In the genomic region with DNA sequence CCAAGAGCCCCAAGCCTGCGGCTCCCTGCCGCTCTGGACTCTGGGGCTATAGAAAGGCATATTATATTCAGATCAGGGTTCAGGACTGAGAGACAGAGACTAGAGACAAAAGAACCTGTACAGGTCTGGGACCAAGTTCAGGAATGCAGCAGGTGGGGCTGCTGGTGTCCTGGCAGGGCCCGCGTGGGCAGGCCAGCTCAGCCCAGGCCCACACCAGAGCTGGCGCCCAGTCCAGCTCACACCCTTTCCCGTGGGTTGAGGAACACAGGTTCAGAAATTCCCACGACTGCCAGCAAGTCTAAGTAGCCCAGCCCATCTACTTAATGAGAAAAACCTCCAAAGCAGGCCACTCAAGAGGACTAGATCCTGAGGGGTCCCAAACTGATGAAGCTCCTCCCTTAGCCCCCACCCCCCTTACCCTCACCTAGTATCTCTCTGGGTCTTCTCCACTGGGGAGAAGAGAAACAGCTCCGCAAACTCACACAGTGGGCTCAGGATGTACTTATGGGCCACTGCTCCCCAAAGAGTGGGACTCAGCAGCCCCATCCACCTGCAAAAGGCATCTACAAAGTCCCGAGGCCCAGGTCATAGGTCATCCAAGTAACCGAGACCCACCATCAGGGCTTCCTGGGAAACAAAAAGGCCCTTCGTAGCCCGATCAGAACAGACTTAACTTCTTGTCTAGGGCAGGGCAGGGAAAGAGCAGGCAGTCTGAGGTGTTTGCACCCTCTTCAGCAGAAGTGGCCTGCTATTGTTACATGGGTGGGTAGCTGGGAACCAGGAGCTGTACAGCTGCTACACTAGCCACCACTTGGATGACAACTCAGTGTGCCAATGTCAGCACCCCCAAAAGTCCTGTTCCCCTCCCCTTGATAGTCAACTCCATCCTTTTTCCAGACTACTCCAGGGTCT, we compare ENCODE assay signal across 11 mouse cellular contexts. TPM values are rescaled to one million over a fixed set of nuclear protein-coding genes. Genes with fewer than 3 reads are reported as not detected.
DNase-seq lines count a peak whose midpoint lies in the region; ATAC-seq and TF ChIP-seq lines count a peak whose summit lies in the region.
"Had no signal": no experiment of that assay in that cellular context is flagged by ENCODE, and none has a peak within 500 bp of the region (broad histone marks: within the 10 kb centered on the region; RNA-seq: fewer than 3 reads in every experiment).

No protein-coding gene starts in this region.

- DNase-seq in forebrain, embryonic 14.5 days (ENCODE audit: low spot score) = no peak
- DNase-seq in adipocyte (ENCODE audit: low spot score) = no peak
- no peak for DNase-seq in thymus, adult 2 months
- DNase-seq: gastrocnemius, postnatal 25 days; kidney, postnatal 25 days had no signal

- no peak overlapping the region for H3K4me3 ChIP-seq in intestine, embryonic 15.5 days (replicated peaks)
- H3K4me3 ChIP-seq in intestine, embryonic 16.5 days (ENCODE audit: low read length) = no peak overlapping the region
- peak overlapping the region; percentile 68; the same call in 1 of the 2 replicates for H3K4me3 ChIP-seq in cortical plate, adult 2 months (ENCODE audit: insufficient read depth, low read length)
- no peak overlapping the region for H3K4me3 ChIP-seq in forebrain, embryonic 14.5 days (ENCODE audit: low read depth, low read length)
- H3K4me3 ChIP-seq in midbrain, embryonic 16.5 days (ENCODE audit: low read depth, low read length) = no peak overlapping the region
- H3K4me3 ChIP-seq in thymus, adult 2 months (ENCODE audit: control insufficient read depth, insufficient read depth, low read length) = no peak overlapping the region

- H3K9me3 ChIP-seq in intestine, embryonic 15.5 days = no peaks in the 10 kb centered on the region
- H3K9me3 ChIP-seq in intestine, embryonic 16.5 days (ENCODE audit: control insufficient read depth, low read length) = no peaks in the 10 kb centered on the region
- H3K9me3 ChIP-seq in forebrain, embryonic 14.5 days (replicated peaks; ENCODE audit: control insufficient read depth, low read length) = no peaks in the 10 kb centered on the region
- no peaks in the 10 kb centered on the region for H3K9me3 ChIP-seq in midbrain, embryonic 16.5 days (replicated peaks; ENCODE audit: control insufficient read depth, low read length, poor library complexity, severe bottlenecking)

- 75% methylated on average over 12 of the region's 12 CpGs for WGBS in intestine, embryonic 15.5 days
- 72% methylated on average over 12 of the region's 12 CpGs for WGBS in intestine, embryonic 16.5 days
- 63% methylated on average over 12 of the region's 12 CpGs for WGBS in forebrain, embryonic 14.5 days
- WGBS in midbrain, embryonic 16.5 days = 54% methylated on average over 12 of the region's 12 CpGs
- WGBS in thymus, adult 2 months = 91% methylated on average over 12 of the region's 12 CpGs

- ATAC-seq in intestine, embryonic 15.5 days = no peak
- ATAC-seq in intestine, embryonic 16.5 days = no peak
- no peak for ATAC-seq in forebrain, embryonic 14.5 days
- no peak for ATAC-seq in midbrain, embryonic 16.5 days
- ATAC-seq in frontal cortex, adult (ENCODE audit: low TSS enrichment) = no peak

- no peak overlapping the region for H3K9ac ChIP-seq in intestine, embryonic 15.5 days
- H3K9ac ChIP-seq in intestine, embryonic 16.5 days (ENCODE audit: low read depth, low read length) = no peak overlapping the region
- 0 out of 2 replicates have a peak overlapping the region, but pooled peaks have one; percentile 87 for H3K9ac ChIP-seq in forebrain, embryonic 14.5 days (ENCODE audit: low read length)
- H3K9ac ChIP-seq in midbrain, embryonic 16.5 days (ENCODE audit: low read depth, low read length) = peak overlapping the region; percentile 36
- H3K9ac ChIP-seq: liver, embryonic 14.5 days had no signal

- no peak for TF ChIP-seq POLR2A in cortical plate, adult 2 months (IDR thresholded peaks at IDR 0.05; ENCODE audit: extremely low read depth, insufficient read depth, low read length)
- no peak for TF ChIP-seq POLR2A in thymus, adult 2 months (IDR thresholded peaks at IDR 0.05; ENCODE audit: control insufficient read depth, extremely low read depth, insufficient read depth, low read length, poor library complexity)

- peak overlapping the region; percentile 90; the same call in 1 of the 2 replicates for H3K4me2 ChIP-seq in intestine, embryonic 15.5 days (replicated peaks)
- no peak overlapping the region for H3K4me2 ChIP-seq in intestine, embryonic 16.5 days (ENCODE audit: low read depth, low read length)
- H3K4me2 ChIP-seq in forebrain, embryonic 14.5 days (ENCODE audit: low read length) = peak overlapping the region; percentile 82
- peak overlapping the region; percentile 25; the same call in 1 of the 2 replicates for H3K4me2 ChIP-seq in midbrain, embryonic 16.5 days (ENCODE audit: low read length)

- H3K36me3 ChIP-seq in intestine, embryonic 15.5 days = no peaks in the 10 kb centered on the region
- no peaks in the 10 kb centered on the region for H3K36me3 ChIP-seq in intestine, embryonic 16.5 days (ENCODE audit: control insufficient read depth, insufficient read depth, low read length)
- H3K36me3 ChIP-seq in forebrain, embryonic 14.5 days (ENCODE audit: control insufficient read depth, insufficient read depth, low read length) = peaks cover 29% of the 10 kb centered on the region
- H3K36me3 ChIP-seq in midbrain, embryonic 16.5 days (ENCODE audit: control insufficient read depth, insufficient read depth, low read length) = peaks cover 6% of the 10 kb centered on the region; the same call in 1 of the 2 replicates
- H3K36me3 ChIP-seq in thymus, adult 2 months (ENCODE audit: control insufficient read depth, insufficient read depth, low read length) = no peaks in the 10 kb centered on the region

- H3K4me1 ChIP-seq in intestine, embryonic 15.5 days (replicated peaks) = peaks cover 77% of the 10 kb centered on the region
- H3K4me1 ChIP-seq in intestine, embryonic 16.5 days (ENCODE audit: control insufficient read depth, insufficient read depth, low read length) = peaks cover 53% of the 10 kb centered on the region
- H3K4me1 ChIP-seq in cortical plate, adult 2 months (ENCODE audit: control insufficient read depth, insufficient read depth, low read length) = peaks cover 19% of the 10 kb centered on the region
- peaks cover 40% of the 10 kb centered on the region for H3K4me1 ChIP-seq in forebrain, embryonic 14.5 days (ENCODE audit: control insufficient read depth, insufficient read depth, low read length)
- H3K4me1 ChIP-seq in midbrain, embryonic 16.5 days (ENCODE audit: control insufficient read depth, insufficient read depth, low read length) = peaks cover 46% of the 10 kb centered on the region
- H3K4me1 ChIP-seq in thymus, adult 2 months (replicated peaks; ENCODE audit: control insufficient read depth, insufficient read depth, low read length) = peaks cover 33% of the 10 kb centered on the region

- TF ChIP-seq CTCF in cortical plate, adult 2 months (IDR thresholded peaks at IDR 0.05; ENCODE audit: extremely low read depth, insufficient read depth, low read length) = no peak
- no peak for TF ChIP-seq CTCF in thymus, adult 2 months (IDR thresholded peaks at IDR 0.05; ENCODE audit: borderline replicate concordance, control insufficient read depth, extremely low read depth, insufficient read depth, low read length, poor library complexity)

- H3K27me3 ChIP-seq in intestine, embryonic 15.5 days (replicated peaks) = no peaks in the 10 kb centered on the region
- no peaks in the 10 kb centered on the region for H3K27me3 ChIP-seq in intestine, embryonic 16.5 days (replicated peaks; ENCODE audit: control insufficient read depth, insufficient read depth, low read length)
- H3K27me3 ChIP-seq in forebrain, embryonic 14.5 days (replicated peaks; ENCODE audit: control insufficient read depth, insufficient read depth, low read length) = no peaks in the 10 kb centered on the region
- no peaks in the 10 kb centered on the region for H3K27me3 ChIP-seq in midbrain, embryonic 16.5 days (ENCODE audit: control insufficient read depth, insufficient read depth, low read depth, low read length)
- no peaks in the 10 kb centered on the region; the same call in 1 of the 2 replicates for H3K27me3 ChIP-seq in thymus, adult 2 months (ENCODE audit: control insufficient read depth, insufficient read depth, low read length)

- H3K27ac ChIP-seq in intestine, embryonic 15.5 days = no peak overlapping the region
- no peak overlapping the region for H3K27ac ChIP-seq in intestine, embryonic 16.5 days (ENCODE audit: low read length)
- no peak overlapping the region for H3K27ac ChIP-seq in cortical plate, adult 2 months (ENCODE audit: insufficient read depth, low read length)
- H3K27ac ChIP-seq in forebrain, embryonic 14.5 days (ENCODE audit: low read depth, low read length) = no peak overlapping the region; the same call in 1 of the 2 replicates
- no peak overlapping the region for H3K27ac ChIP-seq in midbrain, embryonic 16.5 days (ENCODE audit: low read length)
- H3K27ac ChIP-seq in thymus, adult 2 months (ENCODE audit: control insufficient read depth, insufficient read depth, low read length) = no peak overlapping the region
- H3K27ac ChIP-seq: liver, embryonic 14.5 days had no signal

RNA-seq across cellular contexts. Expression of gene Hdac5, which starts 3.6 kb away (rescaled TPM):
- polyA plus RNA-seq in intestine, embryonic 15.5 days (2015; fragmentation: Nextera tagmentation; extraction: Ambion mirVana) = 54.3 and 62.8 TPM in 2 replicates
- polyA plus RNA-seq in intestine, embryonic 16.5 days (2015; fragmentation: Nextera tagmentation; extraction: Ambion mirVana) = 54.8 and 55.5 TPM in 2 replicates
- polyA plus RNA-seq in cortical plate, adult 2 months (2012; rRNA removed) = 191 and 237 TPM in 2 replicates
- polyA plus RNA-seq in forebrain, embryonic 14.5 days (2014; fragmentation: Nextera tagmentation; extraction: Ambion mirVana) = 38.9 and 60.6 TPM in 2 replicates
- 74.4 and 76.3 TPM in 2 replicates for polyA plus RNA-seq in midbrain, embryonic 16.5 days (2015; fragmentation: Nextera tagmentation; extraction: Ambion mirVana)
- polyA plus RNA-seq in thymus, adult 2 months (2012; rRNA removed) = 76.8 and 81.7 TPM in 2 replicates

RNA-seq across cellular contexts. Expression of gene BC030867, which starts 22.4 kb away (rescaled TPM):
- 13.1 and 13.5 TPM in 2 replicates for polyA plus RNA-seq in intestine, embryonic 15.5 days (2015; fragmentation: Nextera tagmentation; extraction: Ambion mirVana)
- 12.4 and 15.9 TPM in 2 replicates for polyA plus RNA-seq in intestine, embryonic 16.5 days (2015; fragmentation: Nextera tagmentation; extraction: Ambion mirVana)
- polyA plus RNA-seq in cortical plate, adult 2 months (2012; rRNA removed) = 1.3 and 1.4 TPM in 2 replicates
- polyA plus RNA-seq in forebrain, embryonic 14.5 days (2014; fragmentation: Nextera tagmentation; extraction: Ambion mirVana) = 6.1 and 6.3 TPM in 2 replicates
- 1.6 and 1.8 TPM in 2 replicates for polyA plus RNA-seq in midbrain, embryonic 16.5 days (2015; fragmentation: Nextera tagmentation; extraction: Ambion mirVana)
- polyA plus RNA-seq in thymus, adult 2 months (2012; rRNA removed) = 13.0 and 17.7 TPM in 2 replicates

RNA-seq across cellular contexts. Expression of gene G6pc3, which starts 36.9 kb away (rescaled TPM):
- 31.1 and 33.9 TPM in 2 replicates for polyA plus RNA-seq in intestine, embryonic 15.5 days (2015; fragmentation: Nextera tagmentation; extraction: Ambion mirVana)
- 26.7 and 32.1 TPM in 2 replicates for polyA plus RNA-seq in intestine, embryonic 16.5 days (2015; fragmentation: Nextera tagmentation; extraction: Ambion mirVana)
- polyA plus RNA-seq in cortical plate, adult 2 months (2012; rRNA removed) = 97.1 TPM in 2 replicates
- polyA plus RNA-seq in forebrain, embryonic 14.5 days (2014; fragmentation: Nextera tagmentation; extraction: Ambion mirVana) = 24.6 and 24.8 TPM in 2 replicates
- polyA plus RNA-seq in midbrain, embryonic 16.5 days (2015; fragmentation: Nextera tagmentation; extraction: Ambion mirVana) = 39.0 and 42.9 TPM in 2 replicates
- 48.6 and 56.5 TPM in 2 replicates for polyA plus RNA-seq in thymus, adult 2 months (2012; rRNA removed)

RNA-seq across cellular contexts. Expression of gene Lsm12, which starts 41.2 kb away (rescaled TPM):
- polyA plus RNA-seq in intestine, embryonic 15.5 days (2015; fragmentation: Nextera tagmentation; extraction: Ambion mirVana) = 118 and 140 TPM in 2 replicates
- polyA plus RNA-seq in intestine, embryonic 16.5 days (2015; fragmentation: Nextera tagmentation; extraction: Ambion mirVana) = 87.9 and 115 TPM in 2 replicates
- 33.2 and 34.4 TPM in 2 replicates for polyA plus RNA-seq in cortical plate, adult 2 months (2012; rRNA removed)
- polyA plus RNA-seq in forebrain, embryonic 14.5 days (2014; fragmentation: Nextera tagmentation; extraction: Ambion mirVana) = 83.1 and 93.7 TPM in 2 replicates
- polyA plus RNA-seq in midbrain, embryonic 16.5 days (2015; fragmentation: Nextera tagmentation; extraction: Ambion mirVana) = 87.8 and 95.3 TPM in 2 replicates
- 36.1 and 42.2 TPM in 2 replicates for polyA plus RNA-seq in thymus, adult 2 months (2012; rRNA removed)

RNA-seq across cellular contexts. Expression of gene Asb16, which starts 42.2 kb away (rescaled TPM):
- polyA plus RNA-seq in intestine, embryonic 15.5 days (2015; fragmentation: Nextera tagmentation; extraction: Ambion mirVana) = 0.08 TPM in 1 of 2 replicates, not detected in the other
- 0.05 TPM in 2 replicates for polyA plus RNA-seq in intestine, embryonic 16.5 days (2015; fragmentation: Nextera tagmentation; extraction: Ambion mirVana)
- polyA plus RNA-seq in cortical plate, adult 2 months (2012; rRNA removed) = 1.9 and 2.2 TPM in 2 replicates
- not detected in 2 replicates for polyA plus RNA-seq in forebrain, embryonic 14.5 days (2014; fragmentation: Nextera tagmentation; extraction: Ambion mirVana)
- polyA plus RNA-seq in midbrain, embryonic 16.5 days (2015; fragmentation: Nextera tagmentation; extraction: Ambion mirVana) = 0.07 and 0.10 TPM in 2 replicates
- polyA plus RNA-seq in thymus, adult 2 months (2012; rRNA removed) = 0.12 and 0.27 TPM in 2 replicates

Comparison
In these comparisons a context has a peak if more than half of its experiments do, and no peak if none do; other contexts are left out.
1. H3K9ac ChIP-seq: peak in forebrain, embryonic 14.5 days (single experiment) and midbrain, embryonic 16.5 days (single experiment); none in intestine, embryonic 15.5 days (single experiment) and intestine, embryonic 16.5 days (single experiment).